Mouse (Mus musculus): ENCODE results near the gene Cpne4. TPM values are rescaled to one million over a fixed set of nuclear protein-coding genes. Genes with fewer than 3 reads are reported as not detected.
A peak's percentile ranks its signal among the peaks of the same experiment; 100 is the strongest.

Cpne4 gene
- total and polyA plus RNA-seq, 2 experiments: not detected

DNA sequence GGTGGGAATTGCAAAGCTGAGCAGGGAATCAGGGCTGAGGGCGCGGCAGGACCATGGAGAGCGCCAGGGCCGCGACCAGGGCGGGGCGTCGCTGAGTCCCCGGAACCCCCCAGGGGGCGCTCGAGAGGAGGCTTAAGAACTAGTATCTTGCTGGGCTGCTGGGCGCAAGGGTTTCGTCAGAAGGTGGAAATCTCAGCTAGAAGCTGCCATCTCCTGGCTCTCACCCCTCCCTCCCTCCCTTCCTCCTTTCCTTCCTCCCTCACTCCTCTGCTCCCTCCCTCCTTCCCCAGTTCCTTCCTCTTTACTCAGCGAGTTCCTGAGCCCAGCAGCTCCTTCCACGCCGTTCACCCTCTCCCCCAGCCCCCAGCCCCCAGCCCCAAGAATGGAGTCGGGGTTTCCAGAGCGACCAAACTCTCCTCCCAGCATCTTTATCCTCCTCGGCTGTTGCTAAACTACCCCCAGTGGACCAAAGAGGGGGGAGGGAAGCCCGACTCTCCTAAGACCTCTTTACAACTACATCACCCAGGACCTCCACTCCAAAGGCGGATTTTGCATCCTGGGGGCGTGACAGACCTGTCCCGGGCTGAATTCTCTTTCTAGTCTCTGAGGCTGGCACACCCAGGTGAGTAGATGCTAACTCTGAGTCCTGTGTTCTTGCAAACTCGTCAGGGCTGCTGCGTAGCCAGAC, 22.5 kb downstream of the Cpne4 start:
- Histone ChIP-seq H3K27me3 (ENCODE audit: control insufficient read depth, insufficient read depth, low read length) (0 out of 2 replicates have a peak, but pooled peaks cover 2% of the 10 kb centered on the region), H3K79me2 (ENCODE audit: control insufficient read depth, insufficient read depth, low read length) (no peaks in the 10 kb centered on the region), H3K9ac (ENCODE audit: low read depth, low read length) (no peak overlapping the region), H3K27ac (replicated peaks; ENCODE audit: insufficient read depth, low read depth, low read length) (no peak overlapping the region), H3K36me3 (ENCODE audit: control insufficient read depth, insufficient read depth, low read length) (no peaks in the 10 kb centered on the region), H3K4me1 (ENCODE audit: control insufficient read depth, insufficient read depth, low read length) (no peaks in the 10 kb centered on the region; the same call in 1 of the 2 replicates), H3K4me3 (ENCODE audit: insufficient read depth, low read depth, low read length) (no peak overlapping the region)
- DNase-seq (ENCODE audit: extremely low read depth, low read depth, low spot score): peak; percentile 4
- 2% methylated on average over 25 of the region's 25 CpGs for WGBS
- peak; percentile 31; the same call in 1 of the 2 replicates for TF ChIP-seq CTCF (IDR thresholded peaks at IDR 0.05; ENCODE audit: low read depth, low read length)
- TF ChIP-seq POLR2A (IDR thresholded peaks at IDR 0.05; ENCODE audit: extremely low read depth, insufficient read depth, low read length): no peak

DNA sequence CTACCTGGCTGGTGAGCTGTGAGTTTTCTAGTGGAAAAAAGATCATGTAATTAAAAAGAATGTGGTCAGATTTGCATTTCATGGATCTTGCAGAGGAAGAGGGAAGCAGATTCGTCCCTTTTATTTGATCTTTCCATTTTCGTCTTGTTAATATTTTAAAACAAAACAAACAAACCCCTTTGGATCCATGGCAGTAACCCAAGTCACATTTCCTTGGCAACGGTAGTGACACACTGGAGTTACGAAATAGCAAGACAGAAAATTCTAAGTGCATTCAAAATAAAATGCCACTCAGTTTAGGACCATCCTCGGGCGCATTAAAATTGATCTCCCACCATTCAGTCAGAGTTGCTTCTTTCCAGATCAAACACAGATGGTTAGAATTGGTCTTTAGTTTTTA, 25.8 kb downstream of the Cpne4 start:
- TF ChIP-seq POLR2A (IDR thresholded peaks at IDR 0.05; ENCODE audit: extremely low read depth, insufficient read depth, low read length) (no peak), CTCF (IDR thresholded peaks at IDR 0.05; ENCODE audit: low read depth, low read length) (no peak)
- peak; percentile 69 for DNase-seq (ENCODE audit: extremely low read depth, low read depth, low spot score)
- 21% methylated on average over 6 of the region's 6 CpGs for WGBS
- Histone ChIP-seq H3K79me2 (ENCODE audit: control insufficient read depth, insufficient read depth, low read length) (no peaks in the 10 kb centered on the region), H3K27ac (replicated peaks; ENCODE audit: insufficient read depth, low read depth, low read length) (no peak overlapping the region), H3K4me1 (ENCODE audit: control insufficient read depth, insufficient read depth, low read length) (no peaks in the 10 kb centered on the region; the same call in 1 of the 2 replicates), H3K4me3 (ENCODE audit: insufficient read depth, low read depth, low read length) (no peak overlapping the region), H3K9ac (ENCODE audit: low read depth, low read length) (no peak overlapping the region), H3K36me3 (ENCODE audit: control insufficient read depth, insufficient read depth, low read length) (no peaks in the 10 kb centered on the region), H3K27me3 (ENCODE audit: control insufficient read depth, insufficient read depth, low read length) (0 out of 2 replicates have a peak, but pooled peaks cover 2% of the 10 kb centered on the region)

DNA sequence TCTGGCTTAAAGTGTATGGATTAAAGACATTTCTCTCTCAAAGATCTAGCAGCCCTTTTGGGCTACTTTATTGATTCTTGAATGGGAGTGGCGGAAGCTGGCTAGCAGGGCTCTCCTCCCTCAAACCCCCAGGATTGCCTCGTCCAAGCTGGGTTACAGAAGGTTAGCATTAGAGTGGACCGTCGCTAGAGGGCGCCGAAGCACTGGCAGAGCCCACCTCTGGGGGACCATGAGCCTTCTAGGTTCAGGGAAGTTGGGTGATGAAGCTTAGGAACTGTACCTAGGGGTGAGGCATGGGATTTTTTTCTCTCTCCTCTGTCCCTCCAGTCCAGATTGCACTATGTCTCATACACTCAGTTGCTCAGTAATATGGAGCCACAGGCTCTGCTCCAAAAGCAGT, 27.4 kb downstream of the Cpne4 start:
- H3K27ac ChIP-seq (replicated peaks; ENCODE audit: insufficient read depth, low read depth, low read length): no peak overlapping the region
- 2% methylated on average over 6 of the region's 6 CpGs for WGBS

DNA sequence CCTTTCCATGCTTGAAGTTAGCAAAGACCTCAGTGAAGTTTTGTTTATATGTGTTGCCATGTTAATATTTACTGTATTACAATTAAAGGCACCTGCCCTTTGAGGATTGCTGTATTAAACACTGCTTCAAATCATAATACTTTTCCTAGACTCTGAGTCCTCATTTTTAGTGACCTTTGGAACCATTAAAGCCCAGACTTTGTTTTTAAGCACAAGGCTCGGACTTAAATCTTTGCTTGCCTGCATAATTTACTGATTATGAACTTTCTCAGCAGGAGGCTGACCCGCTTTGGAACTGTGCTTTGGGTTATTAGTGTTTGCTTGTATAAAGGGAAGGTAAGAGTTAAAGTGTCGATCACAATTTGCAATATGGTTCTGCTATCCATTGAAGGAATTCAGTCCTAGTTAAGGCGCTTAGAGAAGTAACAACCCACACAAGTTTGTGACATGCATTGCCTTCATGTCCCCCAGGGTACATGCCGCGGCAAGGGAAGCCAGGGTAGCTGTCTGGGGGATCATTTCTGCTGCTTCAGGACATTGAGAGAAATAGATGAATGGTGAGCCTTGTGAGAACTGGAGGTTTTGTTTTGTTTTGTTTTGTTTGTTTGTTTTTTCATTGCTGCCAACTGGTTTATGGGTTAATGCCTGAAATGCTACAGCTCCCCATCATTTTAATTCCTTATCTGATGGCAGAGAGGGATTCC, 35.0 kb downstream of the Cpne4 start:
- no peak overlapping the region for H3K27ac ChIP-seq (replicated peaks; ENCODE audit: insufficient read depth, low read depth, low read length)
- no peak overlapping the region for H3K9ac ChIP-seq (ENCODE audit: low read depth, low read length)
- no peaks in the 10 kb centered on the region for H3K4me1 ChIP-seq (ENCODE audit: control insufficient read depth, insufficient read depth, low read length)
- no peaks in the 10 kb centered on the region for H3K27me3 ChIP-seq (ENCODE audit: control insufficient read depth, insufficient read depth, low read length)
- no peaks in the 10 kb centered on the region for H3K79me2 ChIP-seq (ENCODE audit: control insufficient read depth, insufficient read depth, low read length)
- 74% methylated on average over 6 of the region's 6 CpGs for WGBS
- TF ChIP-seq CTCF (IDR thresholded peaks at IDR 0.05; ENCODE audit: low read depth, low read length): no peak
- TF ChIP-seq POLR2A (IDR thresholded peaks at IDR 0.05; ENCODE audit: extremely low read depth, insufficient read depth, low read length): no peak
- DNase-seq (ENCODE audit: extremely low read depth, low read depth, low spot score): no peak
- no peaks in the 10 kb centered on the region for H3K36me3 ChIP-seq (ENCODE audit: control insufficient read depth, insufficient read depth, low read length)
- H3K4me3 ChIP-seq (ENCODE audit: insufficient read depth, low read depth, low read length): no peak overlapping the region

More for the DNA sequence above, 27.4 kb downstream of the Cpne4 start:
- Histone ChIP-seq H3K4me3 (ENCODE audit: insufficient read depth, low read depth, low read length) (no peak overlapping the region), H3K9ac (ENCODE audit: low read depth, low read length) (no peak overlapping the region), H3K36me3 (ENCODE audit: control insufficient read depth, insufficient read depth, low read length) (no peaks in the 10 kb centered on the region), H3K4me1 (ENCODE audit: control insufficient read depth, insufficient read depth, low read length) (no peaks in the 10 kb centered on the region; the same call in 1 of the 2 replicates), H3K27me3 (ENCODE audit: control insufficient read depth, insufficient read depth, low read length) (0 out of 2 replicates have a peak, but pooled peaks cover 2% of the 10 kb centered on the region), H3K79me2 (ENCODE audit: control insufficient read depth, insufficient read depth, low read length) (no peaks in the 10 kb centered on the region)
- DNase-seq (ENCODE audit: extremely low read depth, low read depth, low spot score): peak; percentile 16
- TF ChIP-seq CTCF (IDR thresholded peaks at IDR 0.05; ENCODE audit: low read depth, low read length): peak; percentile 83
- no peak for TF ChIP-seq POLR2A (IDR thresholded peaks at IDR 0.05; ENCODE audit: extremely low read depth, insufficient read depth, low read length)

DNA sequence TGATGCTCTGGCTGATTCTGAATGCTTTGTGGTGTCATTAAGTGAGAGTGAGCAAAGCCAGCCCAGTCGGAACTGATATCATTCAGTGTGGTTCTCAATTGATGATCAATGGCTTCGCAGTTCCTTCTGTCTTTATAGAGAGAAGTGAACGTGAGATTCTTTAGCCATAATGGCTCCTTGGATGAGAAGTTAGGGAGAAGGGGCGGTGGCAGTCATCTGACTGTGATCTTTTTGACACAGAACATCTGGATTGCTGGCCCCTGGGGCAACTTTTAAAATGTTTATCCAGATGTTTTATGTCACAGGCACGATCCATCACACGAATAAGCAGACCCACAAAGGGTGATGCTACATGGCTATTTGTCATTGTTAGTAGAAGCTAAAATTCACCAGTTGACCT, 35.6 kb downstream of the Cpne4 start:
- TF ChIP-seq POLR2A (IDR thresholded peaks at IDR 0.05; ENCODE audit: extremely low read depth, insufficient read depth, low read length) (no peak), CTCF (IDR thresholded peaks at IDR 0.05; ENCODE audit: low read depth, low read length) (no peak)
- WGBS: 71% methylated on average over 6 of the region's 6 CpGs
- DNase-seq (ENCODE audit: extremely low read depth, low read depth, low spot score): no peak
- Histone ChIP-seq H3K27me3 (ENCODE audit: control insufficient read depth, insufficient read depth, low read length) (no peaks in the 10 kb centered on the region), H3K4me1 (ENCODE audit: control insufficient read depth, insufficient read depth, low read length) (no peaks in the 10 kb centered on the region), H3K9ac (ENCODE audit: low read depth, low read length) (no peak overlapping the region), H3K27ac (replicated peaks; ENCODE audit: insufficient read depth, low read depth, low read length) (no peak overlapping the region), H3K36me3 (ENCODE audit: control insufficient read depth, insufficient read depth, low read length) (no peaks in the 10 kb centered on the region), H3K79me2 (ENCODE audit: control insufficient read depth, insufficient read depth, low read length) (no peaks in the 10 kb centered on the region), H3K4me3 (ENCODE audit: insufficient read depth, low read depth, low read length) (no peak overlapping the region)
